Mouse (Mus musculus): Measurements from ENCODE around the gene C3. TPM values are rescaled to one million over a fixed set of nuclear protein-coding genes. Genes with fewer than 3 reads are reported as not detected.
A peak's percentile ranks its signal among the peaks of the same experiment; 100 is the strongest.

Gene C3
- polyA plus RNA-seq, 1 experiment from 2014 or later: 98.2 TPM

DNA sequence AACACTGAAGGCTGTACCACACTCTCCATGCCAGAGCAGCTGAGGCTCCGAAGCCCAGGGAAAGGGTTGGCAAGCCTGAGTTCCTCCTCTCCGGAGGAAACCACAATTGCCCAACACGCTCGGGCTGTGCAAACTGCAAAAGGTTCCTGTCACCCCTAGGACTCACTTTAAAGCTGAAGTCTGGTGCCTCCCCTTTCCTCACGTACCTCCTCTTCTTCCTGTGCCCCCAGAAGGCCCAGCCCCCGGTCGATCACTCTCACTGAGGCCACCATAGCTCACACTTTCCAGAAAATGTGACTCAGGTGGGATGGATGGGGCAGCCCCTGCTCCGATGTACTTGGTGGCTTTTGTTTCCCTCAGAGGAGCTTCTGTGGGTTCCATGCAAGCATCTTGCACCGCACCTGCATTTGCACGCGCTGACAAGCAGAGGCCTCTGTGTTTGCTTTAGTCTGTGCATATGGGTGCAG, 33.9 kb downstream of the C3 start, which contains the start of gene Tnfsf14:
Tnfsf14 (minus strand) TSS at position 137 of the 467 bp plus-strand sequence.
- peak; percentile 30; the same call in 1 of the 2 replicates for ATAC-seq (ENCODE audit: low read depth)
- Histone ChIP-seq H3K4me1 (replicated peaks) (peaks cover 12% of the 10 kb centered on the region), H3K9ac (no peak within 1 kb of the TSS), H3K27me3 (no peaks in the 10 kb centered on the region), H3K27ac (no peak within 1 kb of the TSS; the same call in 1 of the 2 replicates), H3K4me2 (peak within 1 kb of the TSS; percentile 12; the same call in 1 of the 2 replicates), H3K9me3 (replicated peaks) (no peaks in the 10 kb centered on the region), H3K36me3 (no peaks in the 10 kb centered on the region), H3K4me3 (replicated peaks) (peak within 1 kb of the TSS; percentile 32)
- WGBS (ENCODE audit: insufficient replicate concordance): 27% methylated on average over 11 of the region's 11 CpGs
- DNase-seq: no peak

DNA sequence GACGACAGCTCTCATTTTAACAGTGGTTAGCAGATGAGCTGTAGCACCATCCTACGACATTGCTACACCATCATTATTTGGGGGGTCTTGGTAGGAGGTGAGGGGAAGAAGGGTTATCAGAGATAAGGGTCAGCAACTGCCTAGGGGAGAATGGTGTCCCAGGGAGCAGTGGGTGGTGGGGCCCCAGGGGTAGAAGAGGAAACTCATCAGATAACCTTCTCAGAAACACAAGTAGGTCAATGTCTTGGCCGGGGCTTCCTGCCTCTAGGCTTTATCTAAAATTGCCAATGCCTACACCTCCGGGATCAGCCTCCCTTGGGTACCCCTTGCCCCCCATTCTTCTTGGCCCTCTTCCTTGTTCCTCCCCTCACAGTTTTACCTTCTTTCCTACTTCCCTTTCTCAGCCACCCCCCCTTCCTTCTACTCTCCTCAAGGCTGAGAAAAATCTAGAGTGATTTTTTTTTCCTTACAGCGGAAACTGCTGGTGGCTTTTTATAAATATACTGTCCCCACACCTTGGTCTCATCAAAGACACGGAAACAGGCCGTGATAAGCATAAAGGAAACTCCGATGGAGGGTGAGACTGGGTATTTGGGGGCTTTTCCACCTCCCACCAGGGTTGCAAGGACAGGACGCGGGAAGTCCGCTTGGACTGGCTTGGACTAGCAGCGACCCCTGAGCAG, 39.3 kb downstream of the C3 start:
- Histone ChIP-seq H3K9me3 (replicated peaks) (no peaks in the 10 kb centered on the region), H3K4me1 (replicated peaks) (peaks cover 16% of the 10 kb centered on the region), H3K27me3 (no peaks in the 10 kb centered on the region), H3K4me3 (replicated peaks) (no peak overlapping the region), H3K36me3 (no peaks in the 10 kb centered on the region), H3K4me2 (peak overlapping the region; percentile 7; the same call in 1 of the 2 replicates), H3K27ac (no peak overlapping the region), H3K9ac (no peak overlapping the region)
- WGBS (ENCODE audit: insufficient replicate concordance): 22% methylated on average over 12 of the region's 12 CpGs
- ATAC-seq (ENCODE audit: low read depth) (peak; percentile 36; the same call in 1 of the 2 replicates), DNase-seq (no peak)

- Histone ChIP-seq H3K36me3 (no peaks in the 10 kb centered on the region), H3K9ac (no peak overlapping the region), H3K27me3 (no peaks in the 10 kb centered on the region), H3K4me3 (replicated peaks) (no peak overlapping the region), H3K4me2 (no peak overlapping the region), H3K9me3 (replicated peaks) (no peaks in the 10 kb centered on the region), H3K4me1 (replicated peaks) (peaks cover 16% of the 10 kb centered on the region), H3K27ac (no peak overlapping the region)
- no peak for ATAC-seq (ENCODE audit: low read depth)
- 21% methylated on average over 2 of the region's 2 CpGs for WGBS (ENCODE audit: insufficient replicate concordance)
- no peak for DNase-seq
These were observed 42.3 kb downstream of the C3 start for GRCm38 (mm10) chr17:57185641-57186040.

DNA sequence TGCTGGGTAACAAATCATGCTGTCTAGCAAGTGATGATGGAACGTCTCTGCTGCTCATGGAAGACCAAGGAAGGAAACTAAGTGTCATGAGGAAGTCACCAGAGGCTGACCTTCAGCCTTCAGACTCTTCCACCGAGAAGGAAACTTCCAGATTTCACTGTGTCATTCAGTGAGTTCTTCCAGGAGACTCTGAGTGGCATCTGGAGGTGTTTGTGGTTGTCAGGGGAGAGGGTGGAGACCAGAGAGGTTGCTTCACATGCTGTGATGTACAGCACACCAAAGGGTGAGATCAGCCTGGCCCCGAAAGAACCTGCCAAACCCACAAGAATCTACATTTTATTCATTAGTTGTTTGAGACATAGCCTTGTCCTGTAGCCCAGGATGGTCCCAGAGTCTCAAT, 45.1 kb downstream of the C3 start:
- WGBS (ENCODE audit: insufficient replicate concordance): 29% methylated on average over 3 of the region's 3 CpGs
- Histone ChIP-seq H3K4me2 (no peak overlapping the region), H3K9ac (no peak overlapping the region), H3K9me3 (replicated peaks) (no peaks in the 10 kb centered on the region), H3K4me1 (replicated peaks) (peaks cover 3% of the 10 kb centered on the region; the same call in 1 of the 2 replicates), H3K27ac (no peak overlapping the region), H3K27me3 (no peaks in the 10 kb centered on the region; the same call in 1 of the 2 replicates), H3K4me3 (replicated peaks) (no peak overlapping the region), H3K36me3 (no peaks in the 10 kb centered on the region)
- DNase-seq: no peak
- ATAC-seq (ENCODE audit: low read depth): no peak

DNA sequence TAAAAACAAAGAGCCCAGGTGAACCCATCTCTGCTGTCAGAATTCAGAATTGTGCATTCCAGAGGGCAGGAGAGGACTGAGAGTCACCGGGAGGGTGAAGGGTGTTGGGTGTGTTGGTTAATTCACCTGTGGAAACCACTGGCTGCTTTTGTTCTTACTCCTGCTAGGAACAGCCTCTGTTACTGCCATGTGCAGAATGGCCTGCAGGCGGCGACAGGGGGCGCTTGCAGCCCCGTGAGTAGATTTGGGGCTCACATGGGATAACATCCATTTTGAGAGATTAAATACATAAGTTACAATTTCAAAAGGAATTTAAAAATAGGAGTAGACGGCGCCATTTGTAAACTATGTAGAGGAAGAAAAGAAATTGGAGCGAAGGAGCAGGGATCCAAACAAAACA, 47.6 kb downstream of the C3 start:
- Histone ChIP-seq H3K4me2 (no peak overlapping the region), H3K27ac (no peak overlapping the region), H3K4me1 (replicated peaks) (no peaks in the 10 kb centered on the region), H3K9ac (no peak overlapping the region), H3K36me3 (no peaks in the 10 kb centered on the region), H3K9me3 (replicated peaks) (no peaks in the 10 kb centered on the region), H3K27me3 (no peaks in the 10 kb centered on the region; the same call in 1 of the 2 replicates), H3K4me3 (replicated peaks) (no peak overlapping the region)
- ATAC-seq (ENCODE audit: low read depth) (no peak), DNase-seq (no peak)
- WGBS (ENCODE audit: insufficient replicate concordance): 32% methylated on average over 8 of the region's 8 CpGs

DNA sequence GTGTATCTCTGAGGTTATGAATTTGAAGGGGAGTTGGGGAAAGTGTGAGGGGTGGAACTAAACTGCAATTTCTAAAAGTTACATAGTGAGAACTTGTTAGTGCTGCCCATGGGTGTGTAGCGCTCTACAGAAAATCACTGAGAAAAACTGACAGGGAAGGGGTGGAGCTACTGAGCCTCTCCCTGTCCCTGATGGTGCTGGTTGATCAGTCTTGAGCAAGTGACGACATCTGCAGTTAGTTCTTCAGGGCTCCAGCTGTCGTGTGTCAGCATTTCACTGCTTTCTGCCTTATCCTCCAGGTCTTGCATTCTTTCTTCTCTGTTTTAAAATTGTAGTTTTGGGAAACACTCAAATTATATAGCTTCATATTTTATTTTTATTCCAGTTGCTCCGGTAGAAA, 54.6 kb downstream of the C3 start:
- Histone ChIP-seq H3K9ac (no peak overlapping the region), H3K9me3 (replicated peaks) (no peaks in the 10 kb centered on the region), H3K4me2 (no peak overlapping the region), H3K27me3 (no peaks in the 10 kb centered on the region), H3K36me3 (no peaks in the 10 kb centered on the region), H3K27ac (no peak overlapping the region), H3K4me3 (replicated peaks) (no peak overlapping the region), H3K4me1 (replicated peaks) (peaks cover 12% of the 10 kb centered on the region)
- 38% methylated on average over 4 of the region's 4 CpGs for WGBS (ENCODE audit: insufficient replicate concordance)
- ATAC-seq (ENCODE audit: low read depth) (0 out of 2 replicates have a peak, but pooled peaks have one; percentile 53), DNase-seq (no peak)

GRCm38 (mm10) chr17:57172378-57172777, 55.6 kb downstream of the C3 start:
- Histone ChIP-seq H3K4me2 (no peak overlapping the region), H3K4me1 (replicated peaks) (peaks cover 12% of the 10 kb centered on the region), H3K9ac (no peak overlapping the region), H3K4me3 (replicated peaks) (no peak overlapping the region), H3K36me3 (no peaks in the 10 kb centered on the region), H3K9me3 (replicated peaks) (no peaks in the 10 kb centered on the region), H3K27ac (no peak overlapping the region), H3K27me3 (no peaks in the 10 kb centered on the region)
- no peak for DNase-seq
- WGBS (ENCODE audit: insufficient replicate concordance): 63% methylated on average over 5 of the region's 5 CpGs
- ATAC-seq (ENCODE audit: low read depth): no peak

DNA sequence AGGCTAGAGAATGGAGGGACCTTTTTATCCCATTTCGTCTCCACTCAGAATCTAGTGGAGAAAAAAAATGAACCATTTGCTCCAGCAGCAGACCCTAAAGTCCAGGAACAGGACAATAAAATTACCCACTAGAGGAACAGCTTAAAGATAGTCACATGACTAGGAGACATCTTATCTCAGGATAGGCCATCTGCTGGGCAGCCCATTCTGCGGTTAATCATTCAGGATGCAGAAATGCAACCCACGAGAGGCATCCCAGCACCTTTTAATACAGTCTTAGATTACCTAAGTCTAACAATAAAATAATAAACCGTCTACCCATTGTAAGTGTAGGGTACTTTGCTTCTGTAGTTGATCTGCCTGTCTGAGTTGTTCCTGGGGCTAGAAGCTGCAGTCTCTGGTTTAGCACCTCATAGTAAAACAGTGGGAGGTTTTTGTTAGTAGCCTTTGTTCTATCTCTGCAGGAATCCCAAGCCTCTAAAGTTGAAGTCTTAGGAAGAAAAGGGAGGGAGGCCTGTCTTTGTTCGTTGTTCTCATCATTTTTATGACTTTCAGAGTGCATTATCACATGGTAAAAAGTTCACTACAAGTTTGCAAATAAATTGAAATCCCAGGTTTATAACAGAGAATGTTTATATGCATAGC, 57.2 kb downstream of the C3 start:
- 27% methylated on average over 5 of the region's 5 CpGs for WGBS (ENCODE audit: insufficient replicate concordance)
- no peaks in the 10 kb centered on the region for H3K27me3 ChIP-seq
- no peak overlapping the region for H3K4me2 ChIP-seq
- H3K9ac ChIP-seq: no peak overlapping the region
- no peaks in the 10 kb centered on the region for H3K9me3 ChIP-seq (replicated peaks)
- no peak for DNase-seq
- H3K36me3 ChIP-seq: no peaks in the 10 kb centered on the region
- H3K27ac ChIP-seq: no peak overlapping the region
- H3K4me1 ChIP-seq (replicated peaks): peaks cover 12% of the 10 kb centered on the region
- no peak overlapping the region for H3K4me3 ChIP-seq (replicated peaks)
- ATAC-seq (ENCODE audit: low read depth): 0 out of 2 replicates have a peak, but pooled peaks have one; percentile 41

- Histone ChIP-seq H3K27me3 (no peaks in the 10 kb centered on the region), H3K36me3 (no peaks in the 10 kb centered on the region), H3K4me2 (no peak overlapping the region), H3K9ac (no peak overlapping the region), H3K27ac (no peak overlapping the region), H3K4me3 (replicated peaks) (no peak overlapping the region), H3K4me1 (replicated peaks) (peaks cover 12% of the 10 kb centered on the region), H3K9me3 (replicated peaks) (no peaks in the 10 kb centered on the region)
- peak; percentile 64 for DNase-seq
- WGBS (ENCODE audit: insufficient replicate concordance): 18% methylated on average over 11 of the region's 11 CpGs
- peak; percentile 45 for ATAC-seq (ENCODE audit: low read depth)
These were observed 60.8 kb downstream of the C3 start for GRCm38 (mm10) chr17:57166800-57167791.

All from liver, embryonic 13.5 days (tissue).